Mouse (Mus musculus) R1 (cell line): Measurements from ENCODE around the gene Cdk17.

Experiments
- DNase-seq: peaks from one replicate; pipeline ENCODE4 v3.0.0-alpha.2; 2018; ENCODE audit warnings: low read depth, low spot score

Cdk17 gene

GRCm38 (mm10) chr10:93168067-93168466 is 7.4 kb downstream of the Cdk17 start:
- peak; percentile 64 for DNase-seq

- DNase-seq: no peak
These were observed 10.6 kb downstream of the Cdk17 start for GRCm38 (mm10) chr10:93171182-93171855.

- no peak for DNase-seq
These were observed 16.8 kb downstream of the Cdk17 start for GRCm38 (mm10) chr10:93177471-93177870.

GRCm38 (mm10) chr10:93177874-93178273 is 17.2 kb downstream of the Cdk17 start:
- no peak for DNase-seq

- DNase-seq: peak; percentile 58
These were observed 18.0 kb downstream of the Cdk17 start for GRCm38 (mm10) chr10:93178662-93179061.

- no peak for DNase-seq
These were observed 19.2 kb downstream of the Cdk17 start for GRCm38 (mm10) chr10:93179669-93180460.

GRCm38 (mm10) chr10:93184351-93184976 is 23.8 kb downstream of the Cdk17 start:
- peak; percentile 66 for DNase-seq

- peak; percentile 95 for DNase-seq
These were observed 27.8 kb downstream of the Cdk17 start for GRCm38 (mm10) chr10:93188440-93188999.

- DNase-seq: no peak
These were observed 30.0 kb downstream of the Cdk17 start for GRCm38 (mm10) chr10:93190475-93191262.

- DNase-seq: no peak
These were observed 36.4 kb downstream of the Cdk17 start for GRCm38 (mm10) chr10:93197092-93197491.

- no peak for DNase-seq
These were observed 38.3 kb downstream of the Cdk17 start for GRCm38 (mm10) chr10:93198958-93199357.

- DNase-seq: no peak
These were observed 41.3 kb downstream of the Cdk17 start for GRCm38 (mm10) chr10:93201846-93202458.

- DNase-seq: no peak
These were observed 44.7 kb downstream of the Cdk17 start for GRCm38 (mm10) chr10:93205287-93205956.

GRCm38 (mm10) chr10:93207176-93207575 is 46.5 kb downstream of the Cdk17 start:
- DNase-seq: no peak

- no peak for DNase-seq
These were observed 52.0 kb downstream of the Cdk17 start for GRCm38 (mm10) chr10:93212699-93213098.

- DNase-seq: peak; percentile 56
These were observed 52.7 kb downstream of the Cdk17 start for GRCm38 (mm10) chr10:93213339-93213738.

- DNase-seq: no peak
These were observed 53.6 kb downstream of the Cdk17 start for GRCm38 (mm10) chr10:93214251-93214650.

GRCm38 (mm10) chr10:93215051-93215763 is 54.5 kb downstream of the Cdk17 start:
- DNase-seq: no peak

GRCm38 (mm10) chr10:93225751-93226150 is 65.1 kb downstream of the Cdk17 start:
- no peak for DNase-seq

GRCm38 (mm10) chr10:93227921-93228320 is 67.2 kb downstream of the Cdk17 start:
- DNase-seq: no peak
